In genomic region chr6:23839009-23839811, GRCm38 (mm10) we compare ENCODE assay signal across 8 mouse cellular contexts. TPM values are rescaled to one million over a fixed set of nuclear protein-coding genes. Genes with fewer than 3 reads are reported as not detected.
DNase-seq lines count a peak whose midpoint lies in the region; ATAC-seq lines count a peak whose summit lies in the region.

Cadps2 (minus strand) TSS chr6:23839421.

- H3K27ac ChIP-seq in forebrain, embryonic 14.5 days (ENCODE audit: low read depth, low read length): no peak within 1 kb of the TSS
- peak within 1 kb of the TSS; percentile 37 for H3K27ac ChIP-seq in neural tube, embryonic 15.5 days (replicated peaks)

- peak; percentile 49 for ATAC-seq in cerebellum, adult (ENCODE audit: insufficient number of reproducible peaks, low FRiP score, low TSS enrichment)
- peak; percentile 87 for ATAC-seq in forebrain, embryonic 14.5 days
- ATAC-seq in neural tube, embryonic 15.5 days (ENCODE audit: low FRiP score): peak; percentile 81

- H3K4me2 ChIP-seq in forebrain, embryonic 14.5 days (ENCODE audit: low read length): peak within 1 kb of the TSS; percentile 98
- H3K4me2 ChIP-seq in neural tube, embryonic 15.5 days: peak within 1 kb of the TSS; percentile 97

- no peaks in the 10 kb centered on the region for H3K36me3 ChIP-seq in forebrain, embryonic 14.5 days (ENCODE audit: control insufficient read depth, insufficient read depth, low read length)
- no peaks in the 10 kb centered on the region for H3K36me3 ChIP-seq in neural tube, embryonic 15.5 days

- peak within 1 kb of the TSS; percentile 66 for H3K4me3 ChIP-seq in forebrain, embryonic 14.5 days (ENCODE audit: low read depth, low read length)
- H3K4me3 ChIP-seq in neural tube, embryonic 15.5 days (replicated peaks): peak within 1 kb of the TSS; percentile 63

- H3K27me3 ChIP-seq in forebrain, embryonic 14.5 days (replicated peaks; ENCODE audit: control insufficient read depth, insufficient read depth, low read length): peaks cover 3% of the 10 kb centered on the region
- H3K27me3 ChIP-seq in neural tube, embryonic 15.5 days (replicated peaks): peaks cover 21% of the 10 kb centered on the region

- H3K4me1 ChIP-seq in forebrain, embryonic 14.5 days (ENCODE audit: control insufficient read depth, insufficient read depth, low read length): no peaks in the 10 kb centered on the region
- H3K4me1 ChIP-seq in neural tube, embryonic 15.5 days: peaks cover 17% of the 10 kb centered on the region

- peak; percentile 81 for DNase-seq in Muller cell, postnatal 12 days (ENCODE audit: inconsistent ontology term)
- peak; percentile 48 for DNase-seq in forebrain, embryonic 14.5 days (ENCODE audit: low spot score)
- DNase-seq in heart, postnatal 14 days: peak; percentile 58 to 68
- DNase-seq in kidney, postnatal 36 days: peak; percentile 53 to 79
- DNase-seq in lung, adult 18-20 months: peak; percentile 77 to 79
- DNase-seq in yolk sac, embryonic 10.5 days (ENCODE audit: low spot score): peak; percentile 30

- WGBS in forebrain, embryonic 14.5 days: under 1% methylated on average over 99 of the region's 114 CpGs
- WGBS in neural tube, embryonic 15.5 days: under 1% methylated on average over 96 of the region's 114 CpGs

- H3K9me3 ChIP-seq in forebrain, embryonic 14.5 days (replicated peaks; ENCODE audit: control insufficient read depth, low read length): no peaks in the 10 kb centered on the region
- no peaks in the 10 kb centered on the region for H3K9me3 ChIP-seq in neural tube, embryonic 15.5 days (replicated peaks)

- intact Hi-C loops in heart, postnatal 14 days (cut with DNase I): no loop called here

- H3K9ac ChIP-seq in forebrain, embryonic 14.5 days (ENCODE audit: low read length): peak within 1 kb of the TSS; percentile 72
- peak within 1 kb of the TSS; percentile 44 for H3K9ac ChIP-seq in neural tube, embryonic 15.5 days (replicated peaks)

RNA-seq across cellular contexts. Expression of gene Cadps2, which starts in this region (rescaled TPM):
- 4.3 and 5.1 TPM in 2 replicates for polyA plus RNA-seq in forebrain, embryonic 14.5 days (2014; fragmentation: Nextera tagmentation; extraction: Ambion mirVana)
- total RNA-seq in heart, postnatal 14 days (2021): 1 to 10 TPM; 1.7 to 2.2 TPM
- polyA plus RNA-seq in neural tube, embryonic 15.5 days (2015; fragmentation: Nextera tagmentation; extraction: Ambion mirVana): 9.5 and 10.7 TPM in 2 replicates

Comparison
In these comparisons a context has a peak if more than half of its experiments do, and no peak if none do; other contexts are left out.
1. DNase-seq: peak in every context shown above with its lines; median percentile 81 in Muller cell, postnatal 12 days; 78 in lung, adult 18-20 months; 66 in kidney, postnatal 36 days; 63 in heart, postnatal 14 days; 48 in forebrain, embryonic 14.5 days; 30 in yolk sac, embryonic 10.5 days.